Mouse (Mus musculus): ENCODE measurements around the gene Map4k5. TPM values are rescaled to one million over a fixed set of nuclear protein-coding genes. Genes with fewer than 3 reads are reported as not detected.

The Map4k5 gene
- polyA plus RNA-seq, 1 experiment from 2014 or later, result 46.8 TPM

DNA sequence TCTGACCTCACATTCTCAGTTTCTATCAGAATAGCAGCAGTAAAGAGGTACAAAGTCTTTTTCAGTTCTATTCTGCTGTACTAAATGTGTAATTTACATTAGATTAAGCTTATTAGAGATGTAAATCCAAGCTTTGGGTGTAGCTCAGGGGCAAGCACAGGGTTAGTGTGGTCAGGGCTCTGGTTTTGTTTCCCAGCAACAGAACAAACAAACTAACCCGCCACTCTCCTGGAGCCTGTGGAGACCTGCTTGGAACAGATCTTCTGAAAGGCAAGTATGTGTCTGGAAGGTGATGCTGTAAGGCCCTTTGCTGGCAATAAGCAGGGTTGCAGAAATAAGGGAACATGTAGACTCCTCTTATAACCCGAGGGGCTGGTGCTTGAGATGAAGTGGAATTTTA is 64.8 kb downstream of the Map4k5 start:
- H3K9me3 ChIP-seq (replicated peaks; ENCODE audit: control insufficient read depth, low read length), result no peaks in the 10 kb centered on the region
- 77% methylated on average over 2 of the region's 2 CpGs for WGBS

GRCm38 (mm10) chr12:69824881-69825597 is 68.0 kb downstream of the Map4k5 start:
- Histone ChIP-seq H3K27me3 (ENCODE audit: control insufficient read depth, insufficient read depth, low read length) (no peaks in the 10 kb centered on the region), H3K9me3 (replicated peaks; ENCODE audit: control insufficient read depth, low read length) (no peaks in the 10 kb centered on the region), H3K27ac (replicated peaks; ENCODE audit: low read depth, low read length) (no peak overlapping the region), H3K9ac (replicated peaks; ENCODE audit: low read length) (no peak overlapping the region), H3K4me1 (ENCODE audit: control insufficient read depth, insufficient read depth, low read length) (no peaks in the 10 kb centered on the region), H3K4me3 (ENCODE audit: low read depth, low read length) (no peak overlapping the region), H3K4me2 (ENCODE audit: low read depth, low read length) (no peak overlapping the region), H3K36me3 (replicated peaks; ENCODE audit: control insufficient read depth, insufficient read depth, low read depth, low read length) (peaks cover 7% of the 10 kb centered on the region; the same call in 1 of the 2 replicates)
- WGBS, result 85% methylated on average over 9 of the region's 9 CpGs
- DNase-seq (ENCODE audit: low spot score), result no peak
- ATAC-seq (replicated peaks; ENCODE audit: insufficient number of reproducible peaks, low FRiP score, low TSS enrichment, low read depth), result no peak

More for the DNA sequence above, 64.8 kb downstream of the Map4k5 start:
- Histone ChIP-seq H3K4me2 (ENCODE audit: low read depth, low read length) (no peak overlapping the region), H3K4me3 (ENCODE audit: low read depth, low read length) (no peak overlapping the region), H3K4me1 (ENCODE audit: control insufficient read depth, insufficient read depth, low read length) (no peaks in the 10 kb centered on the region), H3K27ac (replicated peaks; ENCODE audit: low read depth, low read length) (no peak overlapping the region), H3K36me3 (replicated peaks; ENCODE audit: control insufficient read depth, insufficient read depth, low read depth, low read length) (no peaks in the 10 kb centered on the region; the same call in 1 of the 2 replicates), H3K27me3 (ENCODE audit: control insufficient read depth, insufficient read depth, low read length) (no peaks in the 10 kb centered on the region), H3K9ac (replicated peaks; ENCODE audit: low read length) (no peak overlapping the region)
- ATAC-seq (replicated peaks; ENCODE audit: insufficient number of reproducible peaks, low FRiP score, low TSS enrichment, low read depth) (no peak), DNase-seq (ENCODE audit: low spot score) (no peak)

DNA sequence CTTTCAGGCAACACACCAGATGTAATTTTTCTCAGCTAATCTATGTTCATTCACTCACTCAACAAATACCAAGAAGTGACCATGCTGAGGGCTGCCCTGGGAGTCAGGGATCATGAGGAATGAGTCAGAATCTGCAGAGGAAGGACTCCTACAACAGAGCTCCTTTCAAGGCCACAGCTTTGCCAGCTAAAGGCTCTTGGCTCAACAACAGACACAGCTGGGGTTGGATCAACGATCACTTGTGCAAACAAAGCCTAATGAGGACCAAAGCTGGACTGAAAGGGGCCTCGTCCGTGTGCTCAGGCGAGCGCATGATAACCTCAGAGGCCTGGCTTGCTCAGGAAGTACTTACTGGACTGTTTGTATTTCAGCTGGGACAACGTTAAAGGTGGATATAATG is 78.7 kb downstream of the Map4k5 start:
- H3K4me2 ChIP-seq (ENCODE audit: low read depth, low read length), result no peak overlapping the region
- H3K4me1 ChIP-seq (ENCODE audit: control insufficient read depth, insufficient read depth, low read length), result no peaks in the 10 kb centered on the region
- H3K4me3 ChIP-seq (ENCODE audit: low read depth, low read length), result no peak overlapping the region
- no peak overlapping the region for H3K27ac ChIP-seq (replicated peaks; ENCODE audit: low read depth, low read length)
- H3K9ac ChIP-seq (replicated peaks; ENCODE audit: low read length), result no peak overlapping the region
- H3K36me3 ChIP-seq (replicated peaks; ENCODE audit: control insufficient read depth, insufficient read depth, low read depth, low read length), result no peaks in the 10 kb centered on the region; the same call in 1 of the 2 replicates
- WGBS, result 44% methylated on average over 6 of the region's 6 CpGs
- no peak for ATAC-seq (replicated peaks; ENCODE audit: insufficient number of reproducible peaks, low FRiP score, low TSS enrichment, low read depth)
- peak; percentile 18 for DNase-seq (ENCODE audit: low spot score)
- H3K9me3 ChIP-seq (replicated peaks; ENCODE audit: control insufficient read depth, low read length), result no peaks in the 10 kb centered on the region
- no peaks in the 10 kb centered on the region for H3K27me3 ChIP-seq (ENCODE audit: control insufficient read depth, insufficient read depth, low read length)

DNA sequence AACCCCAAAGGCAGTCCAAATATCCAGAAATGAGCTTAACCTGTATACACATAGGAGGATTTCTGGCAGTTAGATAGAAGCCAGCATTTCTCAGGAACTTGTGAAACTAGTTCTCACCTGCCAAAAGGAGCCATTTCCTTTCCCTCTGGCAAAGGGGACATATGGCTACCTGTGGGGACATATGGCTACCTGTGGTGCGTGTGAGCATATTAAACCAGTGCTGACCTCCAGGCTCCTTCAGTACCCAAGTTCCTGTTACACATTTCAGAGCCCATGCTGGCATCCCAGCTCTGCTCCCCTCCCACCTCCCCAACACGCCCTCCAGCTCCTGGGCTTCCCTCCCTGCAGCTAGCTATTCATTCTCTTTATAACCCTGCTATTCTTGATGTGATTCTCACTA is 79.4 kb downstream of the Map4k5 start:
- Histone ChIP-seq H3K4me3 (ENCODE audit: low read depth, low read length) (no peak overlapping the region), H3K9me3 (replicated peaks; ENCODE audit: control insufficient read depth, low read length) (no peaks in the 10 kb centered on the region), H3K4me1 (ENCODE audit: control insufficient read depth, insufficient read depth, low read length) (no peaks in the 10 kb centered on the region), H3K36me3 (replicated peaks; ENCODE audit: control insufficient read depth, insufficient read depth, low read depth, low read length) (no peaks in the 10 kb centered on the region; the same call in 1 of the 2 replicates), H3K9ac (replicated peaks; ENCODE audit: low read length) (no peak overlapping the region), H3K27me3 (ENCODE audit: control insufficient read depth, insufficient read depth, low read length) (no peaks in the 10 kb centered on the region), H3K27ac (replicated peaks; ENCODE audit: low read depth, low read length) (no peak overlapping the region), H3K4me2 (ENCODE audit: low read depth, low read length) (no peak overlapping the region)
- ATAC-seq (replicated peaks; ENCODE audit: insufficient number of reproducible peaks, low FRiP score, low TSS enrichment, low read depth) (no peak), DNase-seq (ENCODE audit: low spot score) (no peak)
- 73% methylated on average over 2 of the region's 2 CpGs for WGBS

DNA sequence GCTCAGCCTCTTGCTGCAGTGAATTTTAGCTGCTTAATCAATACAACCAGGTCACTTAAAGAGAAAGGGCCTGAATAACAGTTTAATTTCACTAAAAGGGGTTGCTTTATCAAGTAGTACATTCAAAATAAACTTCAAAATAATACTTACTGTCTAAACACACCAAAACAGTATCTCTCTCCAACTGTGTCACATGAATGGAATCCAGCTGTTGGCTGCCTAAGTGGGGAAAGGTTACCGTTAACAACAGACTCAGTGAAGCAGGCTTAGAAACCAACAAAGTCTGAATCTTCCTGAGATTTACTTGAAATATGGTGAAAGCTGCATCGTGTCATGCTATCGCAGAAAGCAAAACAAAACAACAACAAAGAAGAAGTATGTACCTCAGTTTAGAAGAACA is 80.0 kb downstream of the Map4k5 start:
- no peak overlapping the region for H3K4me2 ChIP-seq (ENCODE audit: low read depth, low read length)
- DNase-seq (ENCODE audit: low spot score) (no peak), ATAC-seq (replicated peaks; ENCODE audit: insufficient number of reproducible peaks, low FRiP score, low TSS enrichment, low read depth) (no peak)
- H3K4me1 ChIP-seq (ENCODE audit: control insufficient read depth, insufficient read depth, low read length), result no peaks in the 10 kb centered on the region
- H3K27me3 ChIP-seq (ENCODE audit: control insufficient read depth, insufficient read depth, low read length), result no peaks in the 10 kb centered on the region
- H3K9ac ChIP-seq (replicated peaks; ENCODE audit: low read length), result no peak overlapping the region
- 74% methylated on average over 3 of the region's 3 CpGs for WGBS
- H3K4me3 ChIP-seq (ENCODE audit: low read depth, low read length), result no peak overlapping the region
- H3K9me3 ChIP-seq (replicated peaks; ENCODE audit: control insufficient read depth, low read length), result no peaks in the 10 kb centered on the region
- H3K36me3 ChIP-seq (replicated peaks; ENCODE audit: control insufficient read depth, insufficient read depth, low read depth, low read length), result no peaks in the 10 kb centered on the region; the same call in 1 of the 2 replicates
- no peak overlapping the region for H3K27ac ChIP-seq (replicated peaks; ENCODE audit: low read depth, low read length)

GRCm38 (mm10) chr12:69811976-69812375 is 81.0 kb downstream of the Map4k5 start:
- Histone ChIP-seq H3K27me3 (ENCODE audit: control insufficient read depth, insufficient read depth, low read length) (no peaks in the 10 kb centered on the region), H3K4me2 (ENCODE audit: low read depth, low read length) (no peak overlapping the region), H3K9ac (replicated peaks; ENCODE audit: low read length) (no peak overlapping the region), H3K9me3 (replicated peaks; ENCODE audit: control insufficient read depth, low read length) (no peaks in the 10 kb centered on the region), H3K4me1 (ENCODE audit: control insufficient read depth, insufficient read depth, low read length) (no peaks in the 10 kb centered on the region), H3K36me3 (replicated peaks; ENCODE audit: control insufficient read depth, insufficient read depth, low read depth, low read length) (no peaks in the 10 kb centered on the region), H3K27ac (replicated peaks; ENCODE audit: low read depth, low read length) (no peak overlapping the region), H3K4me3 (ENCODE audit: low read depth, low read length) (no peak overlapping the region)
- no peak for ATAC-seq (replicated peaks; ENCODE audit: insufficient number of reproducible peaks, low FRiP score, low TSS enrichment, low read depth)
- DNase-seq (ENCODE audit: low spot score), result no peak
- 32% methylated on average over 1 of the region's 1 CpGs for WGBS

DNA sequence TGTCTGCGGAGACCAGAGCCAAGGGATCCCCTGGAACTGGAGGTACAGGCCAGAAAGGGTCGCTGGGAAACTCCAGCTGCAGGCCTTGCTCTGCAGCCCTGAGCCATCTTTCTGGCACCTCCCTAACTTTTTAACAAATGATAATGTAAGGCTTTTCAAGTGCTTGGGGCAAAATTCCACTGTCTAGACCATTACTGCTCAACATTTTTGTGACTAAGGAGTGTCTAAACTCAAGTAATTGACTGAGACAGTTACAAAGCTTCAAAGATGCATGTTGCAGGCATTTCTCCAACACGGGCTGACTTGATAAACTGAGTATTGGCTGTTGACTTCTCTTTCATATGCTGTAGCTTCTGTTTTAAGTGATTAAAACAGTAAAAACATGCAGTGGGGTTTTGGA is 83.6 kb downstream of the Map4k5 start:
- ATAC-seq (replicated peaks; ENCODE audit: insufficient number of reproducible peaks, low FRiP score, low TSS enrichment, low read depth) (no peak), DNase-seq (ENCODE audit: low spot score) (peak; percentile 39)
- H3K4me2 ChIP-seq (ENCODE audit: low read depth, low read length), result no peak overlapping the region
- no peaks in the 10 kb centered on the region for H3K4me1 ChIP-seq (ENCODE audit: control insufficient read depth, insufficient read depth, low read length)
- no peak overlapping the region for H3K27ac ChIP-seq (replicated peaks; ENCODE audit: low read depth, low read length)
- no peaks in the 10 kb centered on the region for H3K27me3 ChIP-seq (ENCODE audit: control insufficient read depth, insufficient read depth, low read length)
- no peaks in the 10 kb centered on the region for H3K9me3 ChIP-seq (replicated peaks; ENCODE audit: control insufficient read depth, low read length)
- H3K4me3 ChIP-seq (ENCODE audit: low read depth, low read length), result no peak overlapping the region
- no peak overlapping the region for H3K9ac ChIP-seq (replicated peaks; ENCODE audit: low read length)
- 72% methylated on average over 3 of the region's 3 CpGs for WGBS
- no peaks in the 10 kb centered on the region; the same call in 1 of the 2 replicates for H3K36me3 ChIP-seq (replicated peaks; ENCODE audit: control insufficient read depth, insufficient read depth, low read depth, low read length)

- Histone ChIP-seq H3K27ac (replicated peaks; ENCODE audit: low read depth, low read length) (no peak overlapping the region), H3K9ac (replicated peaks; ENCODE audit: low read length) (no peak overlapping the region), H3K36me3 (replicated peaks; ENCODE audit: control insufficient read depth, insufficient read depth, low read depth, low read length) (no peaks in the 10 kb centered on the region; the same call in 1 of the 2 replicates), H3K4me3 (ENCODE audit: low read depth, low read length) (no peak overlapping the region), H3K4me2 (ENCODE audit: low read depth, low read length) (no peak overlapping the region), H3K9me3 (replicated peaks; ENCODE audit: control insufficient read depth, low read length) (no peaks in the 10 kb centered on the region), H3K4me1 (ENCODE audit: control insufficient read depth, insufficient read depth, low read length) (no peaks in the 10 kb centered on the region), H3K27me3 (ENCODE audit: control insufficient read depth, insufficient read depth, low read length) (no peaks in the 10 kb centered on the region)
- WGBS, result 57% methylated on average over 11 of the region's 11 CpGs
- ATAC-seq (replicated peaks; ENCODE audit: insufficient number of reproducible peaks, low FRiP score, low TSS enrichment, low read depth), result no peak
- DNase-seq (ENCODE audit: low spot score), result no peak
Observed at GRCm38 (mm10) chr12:69807399-69807985, 85.5 kb downstream of the Map4k5 start.
